Mouse (Mus musculus) small intestine, adult 2 months (tissue): ENCODE results near the gene Amz2.

Experiments
- CTCF ChIP-seq: fragments of 200-500 bp; IDR thresholded peaks from 2 replicates; pipeline ENCODE4 v1.5.1; 2012; ENCODE audit warnings: low read depth, mild to moderate bottlenecking, control low read depth, inconsistent platforms, low read length, moderate library complexity, mixed read lengths; ENCODE audit not compliant: insufficient replicate concordance, insufficient read length; ENCODE audit errors: extremely low read depth
- POLR2A ChIP-seq: fragments of 200-500 bp; IDR thresholded peaks from 2 replicates; pipeline ENCODE4 v1.6.1; 2012; ENCODE audit warnings: low read depth, mild to moderate bottlenecking, control low read depth, inconsistent platforms, low read length, moderate library complexity

GRCm38 (mm10) chr11:109444600-109444999 is 18.9 kb downstream of the Amz2 start:
- TF ChIP-seq POLR2A (no peak), CTCF (peak; percentile 40; the same call in 1 of the 2 replicates)
